Mouse (Mus musculus) kidney, embryonic 16.5 days (tissue): ENCODE measurements around the gene Gm36028. TPM values are rescaled to one million over a fixed set of nuclear protein-coding genes. Genes with fewer than 3 reads are reported as not detected.

Experiments
- ATAC-seq: fragments of 200-750 bp; cut with Nextera tagmentation; 2 replicates; pipeline ENCODE4 v1.8.0; 2017; ENCODE audit warnings: moderate TSS enrichment; ENCODE audit not compliant: low FRiP score, low TSS enrichment
- H3K27ac ChIP-seq: fragments of 300-500 bp; sonication (generic); 2 replicates; pipeline ENCODE4 v1.5.1; 2014; ENCODE audit warnings: low read length
- H3K27me3 ChIP-seq: fragments of 300-500 bp; sonication (generic); 2 replicates; pipeline ENCODE4 v1.6.1; 2014; ENCODE audit warnings: low read length, control low read depth, mixed read lengths; ENCODE audit not compliant: insufficient read depth
- H3K36me3 ChIP-seq: fragments of 300-500 bp; sonication (generic); 2 replicates; pipeline ENCODE4 v1.6.1; 2014; ENCODE audit warnings: low read length, control low read depth, mixed read lengths; ENCODE audit not compliant: insufficient read depth
- H3K4me1 ChIP-seq: fragments of 300-500 bp; sonication (generic); 2 replicates; pipeline ENCODE4 v1.6.1; 2014; ENCODE audit warnings: low read length, control low read depth, mixed read lengths; ENCODE audit not compliant: insufficient read depth
- H3K4me2 ChIP-seq: fragments of 300-500 bp; sonication (generic); replicated peaks from 2 replicates; pipeline ENCODE4 v1.6.1; 2014; ENCODE audit warnings: low read depth, low read length
- H3K4me3 ChIP-seq: fragments of 300-500 bp; sonication (generic); 2 replicates; pipeline ENCODE4 v1.5.1; 2014; ENCODE audit warnings: mild to moderate bottlenecking, low read length
- H3K9ac ChIP-seq: fragments of 300-500 bp; sonication (generic); replicated peaks from 2 replicates; pipeline ENCODE4 v1.6.1; 2014; ENCODE audit warnings: low read length
- H3K9me3 ChIP-seq: fragments of 300-500 bp; sonication (generic); 2 replicates; pipeline ENCODE4 v1.6.1; 2016; ENCODE audit warnings: low read length, control low read depth
- WGBS: fragments of 180-500 bp; shearing (Covaris S2); extraction: QIAGEN DNeasy Blood & Tissue Kit; methylation state at CpG from one replicate; pipeline ENCODE4 v1.1.7; 2014; 5-methylcytosine and 5-hydroxymethylcytosine counted together
- polyA plus RNA-seq: library from polyadenylated mRNA; unstranded; fragments of >200 nt; fragmentation: Nextera tagmentation; extraction: Ambion mirVana; gene quantifications from 2 replicates; pipeline ENCODE4 v1.2.1, GENCODE M21; 2015

Gm36028 gene
- polyA plus RNA-seq, 1 experiment from 2014 or later = 0.67 TPM

DNA sequence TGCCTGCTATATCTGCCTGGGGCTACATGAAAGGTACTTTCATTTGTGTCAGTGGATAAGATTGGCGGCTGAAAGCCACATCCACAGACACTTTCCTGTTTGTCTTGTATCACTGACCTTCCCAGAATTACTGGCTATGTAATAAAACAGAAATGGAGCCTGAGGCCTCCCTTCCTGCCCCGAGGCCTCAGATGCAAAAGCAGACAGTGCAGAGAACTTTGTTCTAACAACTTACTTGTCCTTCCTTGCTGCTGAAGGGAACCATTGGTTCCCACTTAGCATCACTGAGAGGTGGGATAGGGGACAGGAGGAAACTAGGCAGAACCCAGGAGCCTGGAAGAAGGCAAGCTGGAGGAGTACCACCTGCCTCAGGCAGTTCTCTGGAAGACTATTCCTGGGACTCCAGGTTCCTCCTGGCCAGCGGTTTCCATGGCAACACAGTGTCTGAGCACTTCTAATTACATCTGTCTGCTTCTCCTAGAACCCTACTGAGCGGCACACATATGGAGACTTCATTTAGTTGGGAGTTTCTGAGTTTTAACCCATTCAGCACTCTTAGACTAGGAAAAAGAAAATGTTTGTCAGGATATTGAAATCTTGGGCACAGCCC is 58.2 kb downstream of the Gm36028 start:
- Histone ChIP-seq H3K4me2 (no peak overlapping the region), H3K36me3 (peaks cover 36% of the 10 kb centered on the region), H3K27me3 (no peaks in the 10 kb centered on the region), H3K9me3 (no peaks in the 10 kb centered on the region), H3K27ac (no peak overlapping the region), H3K9ac (no peak overlapping the region), H3K4me1 (peaks cover 24% of the 10 kb centered on the region), H3K4me3 (no peak overlapping the region)
- ATAC-seq = no peak
- 47% methylated on average over 4 of the region's 4 CpGs for WGBS

DNA sequence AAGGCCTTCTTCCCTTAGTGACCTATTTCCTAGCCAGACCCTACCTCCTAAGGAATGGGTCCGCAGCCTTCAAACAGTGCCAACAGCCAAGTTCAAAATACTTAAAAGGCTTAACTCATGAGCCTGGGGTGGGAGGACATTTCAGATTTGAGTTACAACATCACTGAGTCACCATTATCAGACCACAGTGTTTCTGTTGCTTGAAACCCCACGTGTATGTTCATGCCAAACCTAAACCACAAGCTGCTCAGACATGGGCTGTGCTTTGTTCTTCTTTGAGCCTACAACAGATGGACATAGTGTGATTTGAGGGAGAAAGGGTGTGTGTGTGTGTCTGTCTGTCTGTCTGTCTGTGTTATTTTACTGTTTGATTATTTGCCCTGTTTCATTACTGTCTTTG is 59.8 kb downstream of the Gm36028 start:
- ATAC-seq = no peak
- H3K4me1 ChIP-seq = peaks cover 16% of the 10 kb centered on the region
- WGBS = 74% methylated on average over 2 of the region's 2 CpGs
- no peak overlapping the region for H3K4me3 ChIP-seq
- no peaks in the 10 kb centered on the region for H3K9me3 ChIP-seq
- no peak overlapping the region for H3K4me2 ChIP-seq
- H3K27ac ChIP-seq = no peak overlapping the region
- H3K27me3 ChIP-seq = no peaks in the 10 kb centered on the region
- H3K9ac ChIP-seq = no peak overlapping the region
- H3K36me3 ChIP-seq = peaks cover 40% of the 10 kb centered on the region

Other genes with a start within 250 kb of the Gm36028 start
- 45.0 and 59.9 TPM in 2 replicates for gene Ndufb4, start 206.7 kb downstream of the Gm36028 start, polyA plus RNA-seq
- 657 and 680 TPM in 2 replicates for gene Fstl1, start 84.3 kb downstream of the Gm36028 start, polyA plus RNA-seq
- 54.3 and 60.6 TPM in 2 replicates for gene Lrrc58, start 7.2 kb upstream of the Gm36028 start, polyA plus RNA-seq
- gene Gpr156, start 55.4 kb upstream of the Gm36028 start, polyA plus RNA-seq = 0.85 and 1.3 TPM in 2 replicates
- gene Gsk3b, start 227.9 kb upstream of the Gm36028 start, polyA plus RNA-seq = 50.3 and 56.2 TPM in 2 replicates